Mouse (Mus musculus): ENCODE results near the gene Gja3. TPM values are rescaled to one million over a fixed set of nuclear protein-coding genes. Genes with fewer than 3 reads are reported as not detected.

Gja3 gene
- 0.37 and 0.47 TPM in 2 replicates for polyA plus RNA-seq (2011; ENCODE audit: insufficient read length, low read depth, missing spikeins)

- H3K27ac ChIP-seq (ENCODE audit: insufficient read depth, low read length): no peak within 1 kb of the TSS
- no peak for TF ChIP-seq POLR2A (IDR thresholded peaks at IDR 0.05; ENCODE audit: low read depth, low read length)
- no peak for TF ChIP-seq CTCF (IDR thresholded peaks at IDR 0.05; ENCODE audit: borderline replicate concordance, insufficient read depth, low read length)
- no peaks in the 10 kb centered on the region for H3K4me1 ChIP-seq (ENCODE audit: control insufficient read depth, insufficient read depth, low read length)
- peak within 1 kb of the TSS; percentile 39 for H3K4me3 ChIP-seq (ENCODE audit: insufficient read depth, low read length)
Measured at GRCm38 (mm10) chr14:57057563-57058321, at the start of gene Gja3. TSS of gene Gja3 (minus strand) at chr14:57058100.

- Histone ChIP-seq H3K27ac (ENCODE audit: insufficient read depth, low read length) (no peak overlapping the region), H3K4me3 (ENCODE audit: insufficient read depth, low read length) (no peak overlapping the region), H3K4me1 (ENCODE audit: control insufficient read depth, insufficient read depth, low read length) (peaks cover 2% of the 10 kb centered on the region)
- TF ChIP-seq CTCF (IDR thresholded peaks at IDR 0.05; ENCODE audit: borderline replicate concordance, insufficient read depth, low read length) (no peak), POLR2A (IDR thresholded peaks at IDR 0.05; ENCODE audit: low read depth, low read length) (no peak)
Measured at GRCm38 (mm10) chr14:57107091-57107490, 49.2 kb upstream of the Gja3 start.

- Histone ChIP-seq H3K4me3 (ENCODE audit: insufficient read depth, low read length) (no peak overlapping the region), H3K4me1 (ENCODE audit: control insufficient read depth, insufficient read depth, low read length) (peaks cover 3% of the 10 kb centered on the region), H3K27ac (ENCODE audit: insufficient read depth, low read length) (no peak overlapping the region)
- TF ChIP-seq CTCF (IDR thresholded peaks at IDR 0.05; ENCODE audit: borderline replicate concordance, insufficient read depth, low read length) (no peak), POLR2A (IDR thresholded peaks at IDR 0.05; ENCODE audit: low read depth, low read length) (no peak)
Measured at GRCm38 (mm10) chr14:57105721-57106120, 47.8 kb upstream of the Gja3 start.

- peaks cover 3% of the 10 kb centered on the region for H3K4me1 ChIP-seq (ENCODE audit: control insufficient read depth, insufficient read depth, low read length)
- peak overlapping the region; percentile 16; the same call in 1 of the 2 replicates for H3K4me3 ChIP-seq (ENCODE audit: insufficient read depth, low read length)
- no peak overlapping the region for H3K27ac ChIP-seq (ENCODE audit: insufficient read depth, low read length)
- TF ChIP-seq POLR2A (IDR thresholded peaks at IDR 0.05; ENCODE audit: low read depth, low read length) (no peak), CTCF (IDR thresholded peaks at IDR 0.05; ENCODE audit: borderline replicate concordance, insufficient read depth, low read length) (no peak)
Measured at GRCm38 (mm10) chr14:57105111-57105510, 47.2 kb upstream of the Gja3 start.

- H3K27ac ChIP-seq (ENCODE audit: insufficient read depth, low read length): no peak within 1 kb of the TSS
- H3K4me1 ChIP-seq (ENCODE audit: control insufficient read depth, insufficient read depth, low read length): peaks cover 3% of the 10 kb centered on the region
- TF ChIP-seq CTCF (IDR thresholded peaks at IDR 0.05; ENCODE audit: borderline replicate concordance, insufficient read depth, low read length): no peak
- TF ChIP-seq POLR2A (IDR thresholded peaks at IDR 0.05; ENCODE audit: low read depth, low read length): no peak
- peak within 1 kb of the TSS; percentile 56 for H3K4me3 ChIP-seq (ENCODE audit: insufficient read depth, low read length)
Measured at GRCm38 (mm10) chr14:57104106-57105023, 46.5 kb upstream of the Gja3 start, which contains the start of gene Gjb2. TSS of gene Gjb2 (minus strand) at chr14:57104702.

GRCm38 (mm10) chr14:57103711-57104105 lies 45.8 kb upstream of the Gja3 start:
- TF ChIP-seq CTCF (IDR thresholded peaks at IDR 0.05; ENCODE audit: borderline replicate concordance, insufficient read depth, low read length) (no peak), POLR2A (IDR thresholded peaks at IDR 0.05; ENCODE audit: low read depth, low read length) (no peak)
- H3K27ac ChIP-seq (ENCODE audit: insufficient read depth, low read length): no peak overlapping the region
- peak overlapping the region; percentile 56 for H3K4me3 ChIP-seq (ENCODE audit: insufficient read depth, low read length)
- peaks cover 3% of the 10 kb centered on the region for H3K4me1 ChIP-seq (ENCODE audit: control insufficient read depth, insufficient read depth, low read length)

- Histone ChIP-seq H3K4me1 (ENCODE audit: control insufficient read depth, insufficient read depth, low read length) (peaks cover 3% of the 10 kb centered on the region), H3K27ac (ENCODE audit: insufficient read depth, low read length) (no peak overlapping the region), H3K4me3 (ENCODE audit: insufficient read depth, low read length) (peak overlapping the region; percentile 56; the same call in 1 of the 2 replicates)
- TF ChIP-seq POLR2A (IDR thresholded peaks at IDR 0.05; ENCODE audit: low read depth, low read length) (no peak), CTCF (IDR thresholded peaks at IDR 0.05; ENCODE audit: borderline replicate concordance, insufficient read depth, low read length) (no peak)
Measured at GRCm38 (mm10) chr14:57103121-57103520, 45.2 kb upstream of the Gja3 start.

GRCm38 (mm10) chr14:57101623-57102022 lies 43.7 kb upstream of the Gja3 start:
- TF ChIP-seq POLR2A (IDR thresholded peaks at IDR 0.05; ENCODE audit: low read depth, low read length): no peak
- TF ChIP-seq CTCF (IDR thresholded peaks at IDR 0.05; ENCODE audit: borderline replicate concordance, insufficient read depth, low read length): no peak
- no peak overlapping the region for H3K27ac ChIP-seq (ENCODE audit: insufficient read depth, low read length)
- peaks cover 3% of the 10 kb centered on the region for H3K4me1 ChIP-seq (ENCODE audit: control insufficient read depth, insufficient read depth, low read length)
- no peak overlapping the region for H3K4me3 ChIP-seq (ENCODE audit: insufficient read depth, low read length)

- Histone ChIP-seq H3K4me3 (ENCODE audit: insufficient read depth, low read length) (no peak overlapping the region), H3K27ac (ENCODE audit: insufficient read depth, low read length) (no peak overlapping the region), H3K4me1 (ENCODE audit: control insufficient read depth, insufficient read depth, low read length) (no peaks in the 10 kb centered on the region)
- no peak for TF ChIP-seq POLR2A (IDR thresholded peaks at IDR 0.05; ENCODE audit: low read depth, low read length)
- no peak for TF ChIP-seq CTCF (IDR thresholded peaks at IDR 0.05; ENCODE audit: borderline replicate concordance, insufficient read depth, low read length)
Measured at GRCm38 (mm10) chr14:57095855-57096254, 38.0 kb upstream of the Gja3 start.

All from embryonic fibroblast, embryonic 13.5 days (primary cell).